Mouse (Mus musculus): ENCODE results near the gene Iqcf5.
A peak's percentile ranks its signal among the peaks of the same experiment; 100 is the strongest.
"Not testable (repeated sequence)": the region's sequence is repeated elsewhere in the genome, so short reads cannot be mapped to it uniquely, and the experiment has no call there.

Iqcf5 gene

GRCm38 (mm10) chr9:106482578-106483115 lies 31.7 kb upstream of the Iqcf5 start:
- DNase-seq, result no peak

GRCm38 (mm10) chr9:106483136-106483535 lies 31.2 kb upstream of the Iqcf5 start:
- no peak for DNase-seq

DNA sequence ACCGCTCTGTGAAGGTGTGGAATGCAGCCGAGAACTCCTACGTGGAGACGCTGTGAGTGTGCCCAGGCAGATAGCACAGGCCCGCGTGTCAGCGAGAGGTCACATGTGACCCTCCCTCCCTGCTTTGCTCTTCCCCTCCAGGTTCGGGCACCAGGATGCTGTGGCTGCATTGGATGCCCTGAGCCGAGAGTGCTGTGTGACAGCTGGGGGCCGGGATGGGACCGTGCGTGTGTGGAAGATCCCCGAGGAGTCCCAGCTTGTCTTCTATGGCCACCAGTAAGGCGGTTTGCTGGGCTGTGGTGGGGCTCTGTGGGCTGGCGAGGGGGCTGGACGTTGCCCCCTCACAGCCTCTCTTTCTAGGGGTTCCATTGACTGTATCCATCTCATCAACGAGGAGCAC lies 30.8 kb upstream of the Iqcf5 start:
- no peak for DNase-seq

GRCm38 (mm10) chr9:106485076-106485475 lies 29.3 kb upstream of the Iqcf5 start:
- DNase-seq, result no peak

DNA sequence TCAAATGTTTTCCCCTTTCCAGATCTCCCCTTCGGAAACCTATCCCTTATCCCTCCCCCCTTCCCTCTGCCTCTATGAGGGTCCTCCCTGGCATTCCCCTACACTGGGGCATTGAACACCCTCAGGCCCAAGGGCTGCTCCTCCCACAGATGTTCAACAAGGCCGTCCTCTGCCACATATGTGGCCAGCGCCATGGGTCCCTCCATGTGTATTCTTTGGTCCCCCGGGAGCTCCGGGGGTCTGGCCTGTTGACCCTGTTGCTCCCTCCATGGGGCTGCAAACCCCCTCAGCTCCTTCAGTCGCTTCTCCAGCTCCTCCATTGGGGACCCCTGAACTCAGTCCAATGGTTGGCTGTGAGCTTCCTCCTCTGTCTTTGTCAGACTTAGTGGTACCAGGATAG lies 26.8 kb upstream of the Iqcf5 start:
- DNase-seq, result not testable (repeated sequence)

GRCm38 (mm10) chr9:106499667-106500066 lies 14.7 kb upstream of the Iqcf5 start, which contains the start of gene Iqcf1:
TSS of gene Iqcf1 (plus strand) at chr9:106499967.
- no peak for DNase-seq

DNA sequence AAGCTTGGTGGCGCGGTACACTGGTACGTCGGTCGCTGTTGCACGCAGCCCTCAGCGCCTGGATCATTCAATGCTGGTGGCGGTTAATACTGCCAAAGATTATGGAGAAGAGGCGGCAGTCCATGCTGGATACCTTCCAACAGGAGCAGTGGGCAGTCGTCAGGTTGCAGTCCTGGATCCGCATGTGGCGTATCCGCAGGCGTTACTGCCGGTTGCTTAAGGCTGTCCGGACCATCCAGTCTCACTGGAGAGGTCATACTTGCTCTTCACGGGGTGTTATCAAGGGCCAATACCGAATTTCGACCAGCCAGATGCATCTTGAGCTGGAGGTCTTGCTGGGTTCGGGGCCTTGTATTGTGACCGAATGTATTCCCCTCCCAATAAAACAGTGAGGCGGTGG lies 12.5 kb upstream of the Iqcf5 start:
- no peak for DNase-seq

DNA sequence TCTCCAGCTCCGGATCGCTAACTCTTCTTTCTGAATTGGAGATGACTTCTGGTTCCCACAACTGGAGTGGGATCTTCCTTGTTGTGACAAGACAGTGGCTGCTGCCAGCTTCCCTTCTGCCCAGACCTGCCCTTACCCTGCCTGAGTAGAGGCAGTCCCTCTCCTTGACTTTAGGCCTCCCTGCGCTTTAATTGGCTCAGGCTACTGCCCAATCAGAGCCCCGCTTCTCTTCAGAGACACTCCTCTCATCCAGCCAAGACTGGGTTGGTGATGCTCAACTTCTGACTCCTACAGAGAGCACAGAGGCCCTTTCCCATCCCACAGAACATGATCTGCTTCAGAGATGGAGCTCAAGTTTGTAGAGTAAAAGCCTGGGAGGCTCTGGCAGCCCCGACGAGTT lies 10.1 kb upstream of the Iqcf5 start:
- no peak for DNase-seq

DNA sequence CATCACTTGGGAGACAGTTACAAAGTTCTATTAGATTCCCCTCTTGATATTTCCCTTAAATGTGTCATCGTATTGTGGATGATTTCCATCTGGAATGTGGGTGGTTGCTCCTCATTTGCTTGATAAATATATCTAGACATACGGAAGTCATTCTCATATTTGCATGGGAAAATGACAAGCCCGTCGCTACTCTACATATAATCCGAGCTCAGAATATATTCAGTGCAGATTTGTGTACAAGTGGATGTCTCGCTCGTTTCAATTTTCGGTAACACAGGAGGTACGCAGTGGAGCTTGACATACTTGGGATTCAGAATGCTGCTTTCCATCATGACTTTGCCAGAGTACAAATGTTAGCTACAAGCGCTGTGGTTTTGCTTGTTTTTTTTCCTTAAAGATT lies 5.0 kb upstream of the Iqcf5 start:
- peak; percentile 11 for DNase-seq

DNA sequence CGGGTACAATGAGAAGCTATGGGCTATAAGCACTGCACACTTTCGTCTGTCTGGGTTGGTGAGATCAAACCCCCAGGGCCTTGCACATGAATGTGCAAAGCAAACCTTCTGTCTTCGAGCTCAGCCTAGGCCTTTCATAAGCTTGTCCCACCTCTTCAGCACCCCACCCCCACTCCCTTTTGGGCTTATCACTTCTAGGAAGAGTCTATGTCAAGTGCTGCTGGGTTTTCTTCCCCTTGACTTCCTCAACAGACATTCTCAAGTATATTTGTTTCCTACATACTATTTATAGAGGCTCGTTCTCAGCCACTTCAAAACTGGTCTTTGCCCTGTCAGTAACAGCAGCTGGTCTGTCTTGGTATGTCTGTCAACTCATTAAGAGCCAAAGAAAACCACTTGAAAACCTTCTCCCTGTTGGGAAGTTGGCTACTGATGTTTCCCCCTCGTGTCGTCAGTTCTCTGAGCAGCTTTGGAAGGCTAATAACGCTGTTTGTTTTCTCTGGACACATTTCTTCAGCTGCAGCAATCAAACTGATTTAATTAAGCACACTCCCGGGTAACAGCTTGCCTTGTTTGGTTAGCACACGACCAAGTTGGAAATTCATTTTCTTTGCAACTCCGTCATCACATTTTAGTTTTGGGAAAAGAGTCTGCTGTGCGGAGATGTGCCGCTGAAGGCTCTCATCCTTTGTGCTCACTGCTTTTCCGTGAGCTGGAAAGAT lies 1.5 kb upstream of the Iqcf5 start:
- DNase-seq, result no peak

DNA sequence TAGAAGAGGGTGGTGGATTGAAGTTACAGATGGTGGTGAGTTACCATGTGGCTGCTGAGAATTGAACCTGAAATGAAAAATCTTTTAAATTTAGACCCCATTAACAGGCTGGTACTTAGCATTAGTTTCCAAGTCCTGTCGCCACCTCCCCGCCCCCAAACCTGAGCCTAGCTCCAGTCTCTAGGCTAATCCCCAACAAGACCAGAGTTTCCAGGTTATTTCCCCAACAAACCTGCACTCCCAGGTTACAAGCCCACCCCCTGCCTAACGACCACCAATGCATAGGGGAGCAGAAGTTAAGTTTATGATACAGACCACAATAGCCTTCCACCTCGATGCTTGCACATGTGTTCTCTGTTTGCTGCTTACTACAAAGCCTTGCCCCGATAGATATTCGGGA lies 807 bp upstream of the Iqcf5 start:
- DNase-seq, result no peak

- no peak for DNase-seq
Observed at GRCm38 (mm10) chr9:106519433-106519832, 5.1 kb downstream of the Iqcf5 start.

DNA sequence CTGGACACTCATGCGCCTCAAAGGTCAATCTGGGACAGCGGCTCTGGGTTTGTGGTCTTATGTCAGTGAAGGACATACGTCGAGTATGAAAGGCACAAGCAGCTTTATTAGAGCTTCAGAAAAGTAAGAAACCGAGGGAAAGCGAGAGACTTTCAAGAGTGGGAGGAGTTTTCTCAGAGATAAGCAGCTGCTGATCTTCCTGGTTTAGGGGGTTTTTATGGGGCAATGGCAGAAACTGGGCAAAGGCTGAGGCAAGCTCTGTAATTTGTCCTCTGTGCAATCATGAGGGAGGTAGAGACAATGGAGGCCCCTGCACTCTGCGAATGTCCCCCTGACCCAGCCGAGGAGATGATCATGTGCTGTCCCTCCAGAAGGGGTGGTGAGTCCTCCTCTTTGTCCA lies 5.5 kb downstream of the Iqcf5 start:
- DNase-seq, result no peak

DNA sequence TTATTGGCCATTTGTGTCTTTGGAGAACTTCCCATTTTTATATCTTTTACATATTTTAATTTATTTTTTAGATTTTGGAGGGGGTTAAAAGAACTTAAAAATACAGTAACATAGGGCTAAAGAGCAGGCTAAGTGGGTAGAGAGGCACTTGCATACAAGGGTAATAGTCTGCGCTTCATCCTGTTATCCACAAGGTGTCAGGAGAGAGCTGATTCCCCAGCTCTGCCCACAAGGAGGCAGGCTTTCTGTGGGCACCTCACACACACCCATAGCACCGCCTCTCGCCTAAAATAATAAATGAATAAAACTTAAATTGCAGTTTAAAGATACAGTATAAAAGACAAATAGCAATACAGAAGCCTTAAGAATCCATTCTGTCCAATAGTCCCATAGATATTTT lies 17.5 kb downstream of the Iqcf5 start:
- peak; percentile 39 for DNase-seq

DNA sequence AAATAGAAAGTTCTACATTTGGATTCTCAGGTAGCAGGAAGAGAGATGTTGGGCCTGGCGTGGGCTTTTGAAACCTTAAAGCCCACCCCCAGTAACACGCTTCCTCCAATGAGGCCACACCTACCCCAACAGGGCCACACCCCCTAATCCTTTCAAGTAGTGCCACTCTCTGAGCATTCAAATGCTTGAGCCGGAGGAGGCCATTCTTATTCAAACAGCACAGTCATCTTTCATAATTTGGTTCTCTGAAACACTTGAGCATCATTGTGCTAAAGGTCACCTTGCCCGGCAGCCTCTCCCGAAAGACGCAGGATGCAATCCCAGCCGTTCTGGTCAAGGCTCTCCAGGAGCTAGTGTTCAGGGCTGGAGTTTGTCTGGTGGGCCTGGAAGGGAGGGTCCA lies 19.9 kb downstream of the Iqcf5 start:
- no peak for DNase-seq

DNA sequence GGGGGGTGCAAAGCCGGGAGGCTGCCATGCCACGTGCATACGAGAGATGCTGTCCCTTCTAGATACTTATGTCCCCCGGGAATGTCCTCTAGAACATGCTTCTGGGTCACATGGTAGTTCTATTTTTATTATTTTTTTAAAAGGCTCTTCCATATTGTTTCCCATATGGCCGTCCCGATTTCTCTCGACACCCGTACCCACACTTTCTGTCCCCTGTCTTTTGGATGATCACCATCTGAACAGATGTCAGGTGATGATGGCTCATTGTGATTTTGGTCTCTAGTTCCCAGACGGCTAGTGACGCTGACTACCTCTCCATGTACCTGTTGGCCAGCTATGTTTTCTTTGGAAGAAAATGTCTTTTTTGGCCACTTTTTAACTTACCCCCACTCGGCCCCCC lies 20.6 kb downstream of the Iqcf5 start:
- DNase-seq, result peak; percentile 42

DNA sequence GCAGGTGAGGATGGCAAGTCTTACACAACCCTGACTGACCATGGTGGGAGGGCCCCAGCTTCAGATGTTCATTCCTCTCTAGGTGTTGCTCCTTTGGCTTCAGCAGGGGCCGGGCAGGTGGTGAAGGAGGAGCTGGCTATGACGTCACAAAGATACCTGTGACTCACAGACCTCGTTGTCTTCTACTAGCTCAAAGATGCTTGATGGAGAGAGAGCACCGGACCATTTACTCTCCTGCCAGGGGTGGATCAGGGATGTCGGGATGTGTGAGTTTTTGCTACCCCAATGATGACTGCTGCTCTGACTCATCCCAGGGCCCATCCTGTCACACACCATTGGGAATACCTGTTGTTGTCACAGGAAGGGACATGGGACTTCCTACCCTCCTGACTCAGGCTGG lies 47.2 kb downstream of the Iqcf5 start, which contains the start of gene Iqcf3:
Gene Iqcf3 (minus strand): TSS at position 101 of the 400 bp plus-strand sequence.
- no peak for DNase-seq

DNA sequence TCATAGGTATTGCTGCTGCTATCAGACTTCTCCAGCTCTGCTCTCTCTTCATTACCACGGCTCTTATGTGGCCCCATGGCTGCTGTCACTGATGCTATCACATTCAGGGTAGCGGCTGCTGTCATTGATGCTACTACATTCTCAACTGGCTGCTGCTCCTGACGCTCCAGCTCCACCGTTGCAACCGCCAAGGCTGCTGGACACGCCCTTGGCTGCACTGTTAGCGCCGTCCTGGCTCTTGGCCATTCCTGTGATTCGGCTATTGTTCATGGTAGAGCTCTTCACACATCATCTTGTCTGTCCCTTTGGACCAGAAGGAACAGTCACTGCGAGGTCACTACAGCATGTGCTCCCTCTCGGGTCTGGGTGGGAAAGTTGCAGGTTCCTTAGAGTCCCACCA lies 47.9 kb downstream of the Iqcf5 start:
- DNase-seq, result no peak

DNA sequence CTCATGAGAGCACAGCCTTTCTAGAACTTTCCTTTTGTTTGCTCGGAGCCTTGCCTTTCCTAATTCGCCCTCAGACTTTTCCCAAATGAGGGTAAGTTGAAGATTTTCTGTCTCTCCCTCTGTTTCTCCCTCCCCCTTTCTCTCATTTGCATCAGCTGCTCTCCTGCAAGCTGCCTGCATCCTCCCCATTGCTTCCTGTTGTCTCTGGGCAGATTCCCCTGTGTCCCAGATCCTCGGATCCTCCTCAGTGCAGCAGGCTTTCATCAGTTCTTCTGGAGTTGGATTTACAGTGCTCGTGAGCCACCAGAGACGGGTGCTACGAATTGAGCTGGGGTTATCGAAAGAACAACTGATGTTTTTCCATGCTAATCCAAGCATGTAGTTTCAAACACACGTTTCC lies 49.7 kb downstream of the Iqcf5 start:
- no peak for DNase-seq
